Mouse (Mus musculus) heart, embryonic 16.5 days (tissue): ENCODE results near the gene Gucy2c. TPM values are rescaled to one million over a fixed set of nuclear protein-coding genes. Genes with fewer than 3 reads are reported as not detected.

Experiments used
- ATAC-seq: fragments of 200-750 bp; cut with Nextera tagmentation; replicated peaks from 2 replicates; pipeline ENCODE4 v1.8.0; 2017; ENCODE audit warnings: moderate number of reproducible peaks; ENCODE audit not compliant: insufficient read depth, low FRiP score; ENCODE audit errors: extremely low read depth
- H3K27ac ChIP-seq: fragments of 300-500 bp; sonication (generic); 2 replicates; pipeline ENCODE4 v1.5.1; 2014; ENCODE audit warnings: mild to moderate bottlenecking, low read length, control low read depth, moderate library complexity
- H3K27me3 ChIP-seq: fragments of 300-500 bp; sonication (generic); 2 replicates; pipeline ENCODE4 v1.6.1; 2014; ENCODE audit warnings: low read length, mixed read lengths; ENCODE audit not compliant: control insufficient read depth, insufficient read depth
- H3K36me3 ChIP-seq: fragments of 300-500 bp; sonication (generic); 2 replicates; pipeline ENCODE4 v1.6.1; 2014; ENCODE audit not compliant: control insufficient read depth, insufficient read depth
- H3K4me1 ChIP-seq: fragments of 300-500 bp; sonication (generic); 2 replicates; pipeline ENCODE4 v1.6.1; 2014; ENCODE audit warnings: low read length, mixed read lengths; ENCODE audit not compliant: control insufficient read depth, insufficient read depth
- H3K4me2 ChIP-seq: fragments of 300-500 bp; sonication (generic); 2 replicates; pipeline ENCODE4 v1.6.1; 2014; ENCODE audit warnings: low read depth, mild to moderate bottlenecking, control low read depth, low read length
- H3K4me3 ChIP-seq: fragments of 300-500 bp; sonication (generic); 2 replicates; pipeline ENCODE4 v1.5.1; 2014; ENCODE audit warnings: mild to moderate bottlenecking, control low read depth, low read length
- H3K9ac ChIP-seq: fragments of 300-500 bp; sonication (generic); 2 replicates; pipeline ENCODE4 v1.6.1; 2014; ENCODE audit warnings: low read length, control low read depth
- H3K9me3 ChIP-seq: fragments of 300-500 bp; sonication (generic); replicated peaks from 2 replicates; pipeline ENCODE4 v1.6.1; 2016; ENCODE audit warnings: low read length; ENCODE audit not compliant: control insufficient read depth
- WGBS: fragments of 180-500 bp; shearing (Covaris S2); extraction: QIAGEN DNeasy Blood & Tissue Kit; methylation state at CpG from one replicate; pipeline ENCODE4 v1.1.7; 2014; 5-methylcytosine and 5-hydroxymethylcytosine counted together
- polyA plus RNA-seq: library from polyadenylated mRNA; unstranded; fragments of >200 nt; fragmentation: Nextera tagmentation; extraction: Ambion mirVana; gene quantifications from 2 replicates; pipeline ENCODE4 v1.2.1, GENCODE M21; 2015

Gene Gucy2c
- polyA plus RNA-seq, 1 experiment from 2014 or later: 0.11 TPM

- Histone ChIP-seq H3K9ac (no peak overlapping the region), H3K27ac (no peak overlapping the region), H3K4me3 (no peak overlapping the region), H3K4me1 (no peaks in the 10 kb centered on the region), H3K27me3 (no peaks in the 10 kb centered on the region), H3K9me3 (no peaks in the 10 kb centered on the region), H3K4me2 (no peak overlapping the region), H3K36me3 (no peaks in the 10 kb centered on the region)
- ATAC-seq: no peak
- 85% methylated on average over 14 of the region's 14 CpGs for WGBS
Measured at GRCm38 (mm10) chr6:136728144-136728543, 53.4 kb downstream of the Gucy2c start.

DNA sequence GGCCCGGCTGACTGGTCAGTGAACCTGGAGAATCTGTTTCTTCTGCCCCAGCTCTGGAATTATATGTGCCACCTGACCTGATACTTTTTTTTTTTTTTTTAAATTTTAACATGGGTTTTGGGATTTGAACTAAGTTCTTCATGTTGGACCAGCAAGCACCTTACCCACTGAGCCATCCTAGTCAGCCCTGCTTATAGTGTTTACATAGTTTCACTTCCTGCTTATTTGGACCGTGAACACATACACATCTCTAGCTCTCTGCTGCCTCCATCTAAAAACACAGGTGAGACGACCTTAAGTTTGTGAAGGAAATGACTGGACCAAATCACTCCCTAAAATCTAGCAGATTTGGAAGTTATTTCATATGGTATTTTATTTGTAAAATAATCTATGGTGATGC is 58.4 kb downstream of the Gucy2c start:
- Histone ChIP-seq H3K27me3 (no peaks in the 10 kb centered on the region), H3K9me3 (no peaks in the 10 kb centered on the region), H3K4me2 (no peak overlapping the region), H3K27ac (no peak overlapping the region), H3K4me1 (no peaks in the 10 kb centered on the region), H3K9ac (no peak overlapping the region), H3K4me3 (no peak overlapping the region), H3K36me3 (no peaks in the 10 kb centered on the region)
- ATAC-seq: no peak
- 69% methylated on average over 3 of the region's 3 CpGs for WGBS

GRCm38 (mm10) chr6:136722565-136722964 is 59.0 kb downstream of the Gucy2c start:
- ATAC-seq: no peak
- Histone ChIP-seq H3K4me3 (no peak overlapping the region), H3K36me3 (no peaks in the 10 kb centered on the region), H3K27me3 (no peaks in the 10 kb centered on the region), H3K9me3 (no peaks in the 10 kb centered on the region), H3K4me1 (no peaks in the 10 kb centered on the region), H3K27ac (no peak overlapping the region), H3K9ac (no peak overlapping the region), H3K4me2 (no peak overlapping the region)
- 86% methylated on average over 7 of the region's 7 CpGs for WGBS

DNA sequence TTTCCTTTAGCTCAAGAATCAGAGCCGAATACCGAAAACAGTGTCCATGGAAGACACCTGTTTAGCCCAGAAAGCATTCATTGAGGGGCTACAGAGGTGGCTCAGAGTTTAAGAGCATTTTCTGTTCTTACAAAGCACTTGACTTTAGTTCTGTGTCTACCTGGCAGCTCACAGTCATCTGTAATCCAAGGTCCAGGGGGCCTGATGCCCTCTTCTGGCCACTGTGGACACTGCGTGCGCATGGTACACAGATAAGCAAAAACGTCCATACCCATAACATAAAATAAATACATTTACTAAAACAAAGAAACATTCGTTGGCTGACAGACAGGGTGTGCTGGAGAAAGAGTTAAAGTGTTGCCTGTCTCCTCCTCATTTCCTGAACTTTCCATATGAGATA is 59.6 kb downstream of the Gucy2c start:
- Histone ChIP-seq H3K9ac (no peak overlapping the region), H3K36me3 (no peaks in the 10 kb centered on the region), H3K4me1 (no peaks in the 10 kb centered on the region), H3K4me3 (no peak overlapping the region), H3K27me3 (no peaks in the 10 kb centered on the region), H3K4me2 (no peak overlapping the region), H3K9me3 (no peaks in the 10 kb centered on the region), H3K27ac (no peak overlapping the region)
- ATAC-seq: no peak
- WGBS: 53% methylated on average over 6 of the region's 6 CpGs

DNA sequence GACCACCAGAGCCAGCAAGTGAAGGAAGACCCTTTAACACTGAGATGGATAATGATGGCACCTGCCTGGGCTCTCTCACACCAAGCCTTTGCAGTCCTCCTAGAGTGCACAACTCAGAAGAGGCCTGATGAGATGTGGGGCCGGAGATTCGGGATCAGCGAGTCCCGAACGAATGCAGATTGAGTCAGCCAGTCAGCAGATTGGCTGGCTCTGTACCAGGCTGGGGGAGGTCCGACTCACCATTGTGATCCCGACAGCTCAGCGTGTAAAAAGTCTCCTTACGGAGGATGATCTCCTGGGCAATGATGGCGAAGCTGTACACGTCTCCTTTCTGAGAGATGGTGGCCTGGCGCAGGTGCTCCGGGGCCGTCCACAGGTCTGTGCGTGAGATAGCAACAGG is 61.1 kb downstream of the Gucy2c start:
- H3K9ac ChIP-seq: no peak overlapping the region
- no peaks in the 10 kb centered on the region for H3K27me3 ChIP-seq
- H3K27ac ChIP-seq: no peak overlapping the region
- H3K9me3 ChIP-seq: no peaks in the 10 kb centered on the region
- no peak overlapping the region for H3K4me2 ChIP-seq
- H3K36me3 ChIP-seq: no peaks in the 10 kb centered on the region
- ATAC-seq: no peak
- H3K4me3 ChIP-seq: no peak overlapping the region
- no peaks in the 10 kb centered on the region for H3K4me1 ChIP-seq
- 86% methylated on average over 15 of the region's 15 CpGs for WGBS

DNA sequence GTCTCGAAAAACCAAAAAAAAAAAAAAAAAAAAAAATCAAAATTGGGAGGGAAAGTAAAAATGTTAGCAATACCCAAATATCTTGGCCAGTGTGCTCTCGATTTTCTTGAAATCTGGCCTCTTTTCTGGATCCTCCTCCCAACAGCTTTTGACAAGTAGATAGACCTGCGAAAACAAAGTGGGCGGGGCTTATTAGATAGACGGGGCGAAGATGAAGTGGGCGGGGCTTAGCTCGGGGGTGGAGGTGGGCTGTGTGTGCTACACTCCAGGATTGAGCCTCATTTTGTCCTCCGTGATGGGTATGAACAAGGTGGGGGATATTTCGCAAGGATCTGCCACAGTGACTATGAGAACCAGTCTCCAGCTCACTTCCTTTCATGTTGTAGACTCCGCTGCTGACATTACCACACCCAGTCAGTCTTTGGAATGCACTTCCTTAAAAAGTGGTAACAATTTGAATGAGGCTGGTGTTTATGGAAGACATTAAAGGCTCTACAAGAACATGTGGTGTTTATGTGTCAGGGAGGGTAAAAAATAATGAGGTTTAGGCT is 65.6 kb downstream of the Gucy2c start:
- H3K4me2 ChIP-seq: no peak overlapping the region
- ATAC-seq: no peak
- H3K9ac ChIP-seq: no peak overlapping the region
- WGBS: 74% methylated on average over 10 of the region's 11 CpGs
- H3K4me1 ChIP-seq: no peaks in the 10 kb centered on the region
- H3K9me3 ChIP-seq: no peaks in the 10 kb centered on the region
- no peak overlapping the region for H3K27ac ChIP-seq
- no peak overlapping the region for H3K4me3 ChIP-seq
- H3K27me3 ChIP-seq: no peaks in the 10 kb centered on the region
- H3K36me3 ChIP-seq: no peaks in the 10 kb centered on the region

DNA sequence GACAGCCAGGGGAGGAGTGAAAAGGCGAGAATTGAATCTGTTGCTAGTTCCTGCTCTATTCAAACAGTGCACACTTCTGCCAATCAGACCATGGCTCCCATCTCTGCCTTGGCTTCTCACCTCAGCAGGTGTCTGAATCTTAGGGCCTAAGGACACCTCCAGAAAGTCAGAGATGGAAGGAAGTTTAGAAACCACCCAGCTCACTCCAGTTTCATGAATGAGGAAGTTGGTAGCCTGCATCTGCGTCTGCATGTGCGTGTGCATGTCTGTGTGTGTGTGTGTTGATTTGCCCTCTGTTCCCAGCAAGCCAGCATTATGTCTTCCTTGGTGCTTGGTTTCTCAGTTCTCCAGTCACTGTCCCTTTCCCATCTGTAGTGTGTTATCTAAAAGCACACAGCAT is 67.5 kb downstream of the Gucy2c start:
- H3K4me2 ChIP-seq: no peak overlapping the region
- H3K9ac ChIP-seq: no peak overlapping the region
- no peak for ATAC-seq
- H3K27ac ChIP-seq: no peak overlapping the region
- H3K4me3 ChIP-seq: no peak overlapping the region
- no peaks in the 10 kb centered on the region for H3K9me3 ChIP-seq
- WGBS: 69% methylated on average over 3 of the region's 3 CpGs
- no peaks in the 10 kb centered on the region for H3K36me3 ChIP-seq
- no peaks in the 10 kb centered on the region for H3K27me3 ChIP-seq
- no peaks in the 10 kb centered on the region for H3K4me1 ChIP-seq

- Histone ChIP-seq H3K4me1 (no peaks in the 10 kb centered on the region), H3K9ac (no peak overlapping the region), H3K9me3 (no peaks in the 10 kb centered on the region), H3K27ac (no peak overlapping the region), H3K4me3 (no peak overlapping the region), H3K4me2 (no peak overlapping the region), H3K36me3 (no peaks in the 10 kb centered on the region), H3K27me3 (no peaks in the 10 kb centered on the region)
- WGBS: 75% methylated on average over 5 of the region's 5 CpGs
- no peak for ATAC-seq
Measured at GRCm38 (mm10) chr6:136710408-136710807, 71.2 kb downstream of the Gucy2c start.

DNA sequence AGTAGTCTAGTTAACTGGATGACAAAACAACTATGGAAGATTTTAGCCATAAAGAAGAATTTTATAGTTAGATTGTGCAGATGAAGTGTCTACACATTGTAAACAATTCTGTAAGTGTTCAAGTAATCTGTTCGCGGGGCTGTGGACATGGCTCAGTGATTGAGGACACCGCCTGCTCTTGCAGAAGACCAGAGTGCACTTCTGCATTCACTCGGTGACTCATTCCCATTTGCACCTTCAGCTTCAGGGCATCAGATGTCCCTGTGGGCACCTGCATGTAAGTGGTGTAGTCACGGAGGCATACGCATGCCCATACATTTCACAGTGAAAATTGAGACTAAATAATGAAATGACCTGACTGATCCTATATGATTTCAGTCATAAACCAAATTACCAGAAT is 73.0 kb downstream of the Gucy2c start:
- H3K4me3 ChIP-seq: no peak overlapping the region
- H3K9me3 ChIP-seq: no peaks in the 10 kb centered on the region
- H3K27me3 ChIP-seq: no peaks in the 10 kb centered on the region
- 87% methylated on average over 6 of the region's 6 CpGs for WGBS
- H3K9ac ChIP-seq: no peak overlapping the region
- no peaks in the 10 kb centered on the region for H3K36me3 ChIP-seq
- ATAC-seq: no peak
- no peak overlapping the region for H3K4me2 ChIP-seq
- no peak overlapping the region for H3K27ac ChIP-seq
- no peaks in the 10 kb centered on the region for H3K4me1 ChIP-seq

- Histone ChIP-seq H3K9ac (no peak overlapping the region), H3K4me3 (no peak overlapping the region), H3K4me2 (no peak overlapping the region), H3K36me3 (no peaks in the 10 kb centered on the region), H3K27me3 (no peaks in the 10 kb centered on the region), H3K27ac (no peak overlapping the region), H3K4me1 (peaks cover 10% of the 10 kb centered on the region), H3K9me3 (no peaks in the 10 kb centered on the region)
- 87% methylated on average over 3 of the region's 3 CpGs for WGBS
- ATAC-seq: no peak
Measured at GRCm38 (mm10) chr6:136701878-136702277, 79.7 kb downstream of the Gucy2c start.
